Mouse (Mus musculus): ENCODE results near the gene Cygb.
"Not testable (repeated sequence)": the region's sequence is repeated elsewhere in the genome, so short reads cannot be mapped to it uniquely, and the experiment has no call there.

The Cygb gene

GRCm38 (mm10) chr11:116654255-116654821 lies at the start of gene Cygb:
Cygb (minus strand) TSS chr11:116654313.
- DNase-seq (ENCODE audit: low read depth), result no peak

- DNase-seq (ENCODE audit: low read depth), result no peak
These were observed 47.3 kb upstream of the Cygb start for GRCm38 (mm10) chr11:116701377-116701841.

GRCm38 (mm10) chr11:116697521-116697920 lies 43.4 kb upstream of the Cygb start:
- DNase-seq (ENCODE audit: low read depth), result no peak

GRCm38 (mm10) chr11:116696426-116696825 lies 42.3 kb upstream of the Cygb start:
- no peak for DNase-seq (ENCODE audit: low read depth)

GRCm38 (mm10) chr11:116695194-116695880 lies 41.2 kb upstream of the Cygb start:
- DNase-seq (ENCODE audit: low read depth), result no peak

GRCm38 (mm10) chr11:116694250-116695193 lies 40.4 kb upstream of the Cygb start:
- DNase-seq (ENCODE audit: low read depth), result no peak

- DNase-seq (ENCODE audit: low read depth), result no peak
These were observed 39.8 kb upstream of the Cygb start for GRCm38 (mm10) chr11:116693899-116694249.

GRCm38 (mm10) chr11:116690701-116691575 lies 36.8 kb upstream of the Cygb start:
- DNase-seq (ENCODE audit: low read depth), result no peak

- DNase-seq (ENCODE audit: low read depth), result no peak
These were observed 35.5 kb upstream of the Cygb start for GRCm38 (mm10) chr11:116689622-116690021.

GRCm38 (mm10) chr11:116687897-116688296 lies 33.8 kb upstream of the Cygb start:
- DNase-seq (ENCODE audit: low read depth), result no peak

- no peak for DNase-seq (ENCODE audit: low read depth)
These were observed 31.6 kb upstream of the Cygb start for GRCm38 (mm10) chr11:116685729-116686128.

GRCm38 (mm10) chr11:116683777-116684176 lies 29.7 kb upstream of the Cygb start:
- no peak for DNase-seq (ENCODE audit: low read depth)

GRCm38 (mm10) chr11:116682501-116683144 lies 28.5 kb upstream of the Cygb start:
- DNase-seq (ENCODE audit: low read depth), result no peak

GRCm38 (mm10) chr11:116681147-116681546 lies 27.0 kb upstream of the Cygb start:
- DNase-seq (ENCODE audit: low read depth), result no peak

GRCm38 (mm10) chr11:116680321-116681091 lies 26.4 kb upstream of the Cygb start:
- DNase-seq (ENCODE audit: low read depth), result no peak

GRCm38 (mm10) chr11:116679148-116679547 lies 25.0 kb upstream of the Cygb start:
- no peak for DNase-seq (ENCODE audit: low read depth)

- no peak for DNase-seq (ENCODE audit: low read depth)
These were observed 23.8 kb upstream of the Cygb start for GRCm38 (mm10) chr11:116677711-116678441.

- no peak for DNase-seq (ENCODE audit: low read depth)
These were observed 22.3 kb upstream of the Cygb start for GRCm38 (mm10) chr11:116676175-116676976.

GRCm38 (mm10) chr11:116675429-116675828 lies 21.3 kb upstream of the Cygb start:
- DNase-seq (ENCODE audit: low read depth), result not testable (repeated sequence)

All from c-Kit-positive CD71-negative TER-119-negative erythroid progenitor cells, embryonic 14.5 days (primary cell).